Mouse (Mus musculus) CH12.LX (cell line): ENCODE measurements around the gene Narfl.

Experiments used
- CTCF ChIP-seq, 2 experiments: IDR thresholded peaks in 1 of 2; conservative IDR thresholded peaks in 1 of 2; 2 replicates each; pipeline ENCODE4 v1.5.1; 2011 to 2012; ENCODE audit warnings: low read depth in 2 of 2, low read length in 2 of 2, improper control_type of control experiment in 1 of 2, inconsistent platforms in 1 of 2, mild to moderate bottlenecking in 1 of 2, moderate library complexity in 1 of 2
- E2F4 ChIP-seq: IDR thresholded peaks from 2 replicates; pipeline ENCODE4 v1.6.1; 2011; ENCODE audit warnings: low read depth, low read length, improper control_type of control experiment; ENCODE audit not compliant: insufficient replicate concordance
- HCFC1 ChIP-seq: IDR thresholded peaks from 2 replicates; pipeline ENCODE4 v1.6.1; 2012; ENCODE audit warnings: low read depth, mild to moderate bottlenecking, inconsistent platforms, low read length, improper control_type of control experiment
- MAX ChIP-seq: IDR thresholded peaks from 2 replicates; pipeline ENCODE4 v1.6.1; 2011; ENCODE audit warnings: low read length, improper control_type of control experiment
- RCOR1 ChIP-seq: conservative IDR thresholded peaks from 2 replicates; pipeline ENCODE4 v1.6.1; 2012; ENCODE audit warnings: low read depth, mild to moderate bottlenecking, inconsistent platforms, low read length, improper control_type of control experiment
- USF2 ChIP-seq: conservative IDR thresholded peaks from 2 replicates; pipeline ENCODE4 v1.6.1; 2011; ENCODE audit warnings: low read depth, low read length, improper control_type of control experiment

DNA sequence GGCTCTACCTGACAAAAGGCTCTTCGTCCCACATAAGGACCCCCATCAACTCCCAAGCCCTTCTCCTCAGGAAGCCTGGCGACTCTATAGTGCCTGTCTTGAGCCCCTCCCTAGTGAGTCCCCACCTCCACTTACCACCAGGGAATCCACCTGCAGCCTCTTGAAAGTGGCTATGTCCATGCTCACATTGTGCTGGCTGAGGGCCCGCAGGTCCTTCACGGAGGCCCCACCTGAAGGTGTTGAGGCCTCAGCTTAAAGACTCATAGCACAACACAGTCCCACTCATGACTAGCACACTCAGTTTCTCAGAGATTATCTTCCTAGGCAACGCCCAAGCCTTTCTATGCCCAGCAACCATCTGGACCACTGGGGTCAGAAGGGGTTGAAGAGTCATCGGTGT is 24.3 kb upstream of the Narfl start:
- no peak for TF ChIP-seq HCFC1
- TF ChIP-seq USF2 = no peak
- TF ChIP-seq RCOR1 = no peak
- TF ChIP-seq CTCF (conservative IDR thresholded peaks at IDR 0.05 in 1 of 2, IDR thresholded peaks at IDR 0.05 in 1 of 2; ENCODE audit: low read depth in 2 of 2, low read length in 2 of 2) = no peak
- no peak for TF ChIP-seq MAX
- no peak for TF ChIP-seq E2F4
